Mouse (Mus musculus) stomach, embryonic 15.5 days (tissue): Measurements from ENCODE around the gene Rhbdf2. TPM values are rescaled to one million over a fixed set of nuclear protein-coding genes. Genes with fewer than 3 reads are reported as not detected.
"Not testable (repeated sequence)": the region's sequence is repeated elsewhere in the genome, so short reads cannot be mapped to it uniquely, and the experiment has no call there.

Experiments
- ATAC-seq: fragments of 200-750 bp; cut with Nextera tagmentation; 2 replicates; pipeline ENCODE4 v1.8.0; 2017; ENCODE audit warnings: low read depth, moderate number of reproducible peaks, moderate TSS enrichment; ENCODE audit not compliant: insufficient read depth, low FRiP score
- H3K27ac ChIP-seq: fragments of 300-500 bp; sonication (generic); 2 replicates; pipeline ENCODE4 v1.5.1; 2015; ENCODE audit warnings: mild to moderate bottlenecking, inconsistent platforms
- H3K27me3 ChIP-seq: fragments of 300-500 bp; sonication (generic); replicated peaks from 2 replicates; pipeline ENCODE4 v1.6.1; 2015; ENCODE audit warnings: inconsistent platforms
- H3K36me3 ChIP-seq: fragments of 300-500 bp; sonication (generic); 2 replicates; pipeline ENCODE4 v1.6.1; 2015; ENCODE audit warnings: inconsistent platforms
- H3K4me1 ChIP-seq: fragments of 300-500 bp; sonication (generic); 2 replicates; pipeline ENCODE4 v1.6.1; 2015; ENCODE audit warnings: inconsistent platforms
- H3K4me2 ChIP-seq: fragments of 300-500 bp; sonication (generic); 2 replicates; pipeline ENCODE4 v1.6.1; 2015; ENCODE audit warnings: mild to moderate bottlenecking, inconsistent platforms
- H3K4me3 ChIP-seq: fragments of 300-500 bp; sonication (generic); replicated peaks from 2 replicates; pipeline ENCODE4 v1.5.1; 2015; ENCODE audit warnings: inconsistent platforms
- H3K9ac ChIP-seq: fragments of 300-500 bp; sonication (generic); 2 replicates; pipeline ENCODE4 v1.6.1; 2015; ENCODE audit warnings: inconsistent platforms
- H3K9me3 ChIP-seq: fragments of 300-500 bp; sonication (generic); 2 replicates; pipeline ENCODE4 v1.6.1; 2016; ENCODE audit warnings: inconsistent platforms
- WGBS: fragments of 180-500 bp; shearing (Covaris S2); methylation state at CpG from one replicate; pipeline ENCODE4 v1.1.7; 2015; 5-methylcytosine and 5-hydroxymethylcytosine counted together
- polyA plus RNA-seq: library from polyadenylated mRNA; unstranded; fragments of >200 nt; fragmentation: Nextera tagmentation; extraction: Ambion mirVana; gene quantifications from 2 replicates; pipeline ENCODE4 v1.2.1, GENCODE M21; 2015

Rhbdf2 gene
- polyA plus RNA-seq, 1 experiment from 2014 or later, result 7.5 TPM

DNA sequence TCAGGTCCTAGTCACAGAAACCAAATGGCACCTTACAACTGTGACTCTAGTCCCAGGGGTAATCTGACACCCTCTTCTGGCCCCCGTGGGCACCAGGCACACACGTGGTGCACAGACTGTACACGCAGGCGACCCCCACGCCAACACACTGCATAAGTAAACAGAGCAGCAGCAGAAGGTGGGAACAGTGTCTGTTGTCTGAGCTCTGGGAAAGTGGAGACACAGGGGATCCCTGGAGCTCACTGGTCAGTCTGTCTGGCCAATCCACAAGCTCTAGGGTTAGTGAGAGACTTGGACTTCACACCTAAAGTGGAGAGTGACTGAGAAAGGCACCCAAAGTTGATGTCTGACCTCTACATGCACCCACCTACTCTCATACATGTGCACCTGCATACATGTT is 42.5 kb upstream of the Rhbdf2 start:
- H3K4me2 ChIP-seq, result no peak overlapping the region
- 14% methylated on average over 5 of the region's 5 CpGs for WGBS
- H3K9me3 ChIP-seq, result no peaks in the 10 kb centered on the region
- ATAC-seq, result no peak
- no peak overlapping the region for H3K9ac ChIP-seq
- H3K4me1 ChIP-seq, result peaks cover 29% of the 10 kb centered on the region
- H3K27ac ChIP-seq, result no peak overlapping the region
- H3K4me3 ChIP-seq, result no peak overlapping the region
- H3K27me3 ChIP-seq, result 0 out of 2 replicates have a peak, but pooled peaks cover 9% of the 10 kb centered on the region
- H3K36me3 ChIP-seq, result peaks cover 14% of the 10 kb centered on the region; the same call in 1 of the 2 replicates

GRCm38 (mm10) chr11:116668839-116669238 is 42.0 kb upstream of the Rhbdf2 start:
- H3K36me3 ChIP-seq, result peaks cover 11% of the 10 kb centered on the region; the same call in 1 of the 2 replicates
- H3K9ac ChIP-seq, result no peak overlapping the region
- WGBS, result 40% methylated on average over 7 of the region's 7 CpGs
- H3K4me1 ChIP-seq, result peaks cover 27% of the 10 kb centered on the region
- H3K4me3 ChIP-seq, result no peak overlapping the region
- H3K9me3 ChIP-seq, result no peaks in the 10 kb centered on the region
- H3K4me2 ChIP-seq, result no peak overlapping the region
- no peak for ATAC-seq
- H3K27me3 ChIP-seq, result 0 out of 2 replicates have a peak, but pooled peaks cover 9% of the 10 kb centered on the region
- peak overlapping the region; percentile 63; the same call in 1 of the 2 replicates for H3K27ac ChIP-seq

- ATAC-seq, result no peak
- Histone ChIP-seq H3K4me1 (peaks cover 27% of the 10 kb centered on the region), H3K27me3 (0 out of 2 replicates have a peak, but pooled peaks cover 9% of the 10 kb centered on the region), H3K9ac (no peak overlapping the region), H3K36me3 (peaks cover 6% of the 10 kb centered on the region; the same call in 1 of the 2 replicates), H3K27ac (peak overlapping the region; percentile 63; the same call in 1 of the 2 replicates), H3K4me3 (no peak overlapping the region), H3K9me3 (no peaks in the 10 kb centered on the region), H3K4me2 (no peak overlapping the region)
- WGBS, result 70% methylated on average over 10 of the region's 10 CpGs
These were observed 41.6 kb upstream of the Rhbdf2 start for GRCm38 (mm10) chr11:116668381-116668825.

DNA sequence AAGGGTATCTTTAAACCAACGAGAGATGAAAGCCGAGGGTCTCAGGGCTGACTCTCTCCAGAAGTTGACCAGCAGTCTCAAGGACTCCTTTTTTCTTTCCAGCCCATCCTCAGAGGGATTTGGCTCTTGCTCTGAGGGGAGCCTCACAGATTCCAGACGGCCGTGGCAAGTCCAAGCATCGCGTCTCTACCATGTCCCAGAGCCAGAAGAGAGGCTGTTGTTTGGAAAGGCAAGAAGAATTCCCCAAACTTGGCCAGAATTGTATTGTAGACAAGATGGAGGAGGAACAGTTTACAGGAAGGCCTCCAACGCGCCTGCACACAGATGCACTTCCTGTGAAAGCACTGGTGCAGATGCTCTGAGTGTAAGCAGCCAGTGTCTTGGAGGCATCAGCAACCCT is 41.1 kb upstream of the Rhbdf2 start:
- Histone ChIP-seq H3K9me3 (no peaks in the 10 kb centered on the region), H3K36me3 (peaks cover 2% of the 10 kb centered on the region; the same call in 1 of the 2 replicates), H3K4me1 (peaks cover 23% of the 10 kb centered on the region), H3K4me2 (no peak overlapping the region), H3K4me3 (no peak overlapping the region), H3K9ac (no peak overlapping the region), H3K27ac (peak overlapping the region; percentile 44; the same call in 1 of the 2 replicates), H3K27me3 (0 out of 2 replicates have a peak, but pooled peaks cover 11% of the 10 kb centered on the region)
- ATAC-seq, result no peak
- 73% methylated on average over 8 of the region's 8 CpGs for WGBS

DNA sequence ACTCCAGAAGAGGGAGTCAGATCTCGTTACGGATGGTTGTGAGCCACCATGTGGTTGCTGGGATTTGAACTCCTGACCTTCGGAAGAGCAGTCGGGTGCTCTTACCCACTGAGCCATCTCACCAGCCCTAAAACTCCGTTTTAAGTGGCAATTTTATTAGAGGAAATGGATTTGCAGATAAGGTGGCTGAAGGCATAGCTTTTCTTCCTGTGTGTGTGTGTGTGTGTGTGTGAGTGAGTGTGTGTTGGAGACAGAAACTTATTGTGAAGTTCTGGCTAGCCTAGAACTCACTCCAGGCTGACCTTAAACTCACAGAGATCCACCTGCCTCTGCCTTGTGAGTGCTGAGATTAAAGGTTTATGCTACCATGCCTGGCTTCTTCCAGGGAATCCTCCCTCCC is 40.2 kb upstream of the Rhbdf2 start:
- not testable (repeated sequence) for H3K36me3 ChIP-seq, H3K9me3 ChIP-seq, H3K4me2 ChIP-seq, H3K4me3 ChIP-seq, ATAC-seq, H3K27ac ChIP-seq, H3K9ac ChIP-seq
- Histone ChIP-seq H3K27me3 (0 out of 2 replicates have a peak, but pooled peaks cover 18% of the 10 kb centered on the region), H3K4me1 (peaks cover 23% of the 10 kb centered on the region)
- WGBS, result 75% methylated on average over 5 of the region's 5 CpGs

- no peaks in the 10 kb centered on the region for H3K9me3 ChIP-seq
- peaks cover 26% of the 10 kb centered on the region for H3K4me1 ChIP-seq
- H3K27me3 ChIP-seq, result 0 out of 2 replicates have a peak, but pooled peaks cover 18% of the 10 kb centered on the region
- H3K4me2 ChIP-seq, result no peak overlapping the region
- no peak overlapping the region for H3K4me3 ChIP-seq
- no peaks in the 10 kb centered on the region for H3K36me3 ChIP-seq
- no peak overlapping the region for H3K27ac ChIP-seq
- no peak for ATAC-seq
- 71% methylated on average over 9 of the region's 9 CpGs for WGBS
- no peak overlapping the region for H3K9ac ChIP-seq
These were observed 39.7 kb upstream of the Rhbdf2 start for GRCm38 (mm10) chr11:116666566-116666965.

DNA sequence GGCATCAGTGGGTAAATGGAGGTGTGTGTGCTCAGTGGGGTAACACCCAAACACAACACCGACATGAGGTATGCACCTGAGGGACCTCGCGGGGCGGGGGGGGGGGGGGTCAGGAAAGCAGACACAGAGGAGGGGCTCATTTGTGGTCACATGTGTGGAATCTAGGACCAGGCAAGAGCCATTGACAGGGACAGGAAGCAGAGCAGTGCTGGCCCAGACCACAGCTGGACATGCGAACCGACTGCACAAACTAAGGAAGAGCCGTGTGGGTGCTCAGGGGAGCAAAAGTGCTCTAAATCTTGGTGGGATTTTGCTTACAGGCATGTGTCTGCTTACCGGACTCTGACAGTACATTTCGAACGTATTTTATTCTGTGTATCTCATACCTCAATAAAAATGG is 38.5 kb upstream of the Rhbdf2 start:
- Histone ChIP-seq H3K9ac (no peak overlapping the region), H3K36me3 (no peaks in the 10 kb centered on the region), H3K4me1 (peaks cover 32% of the 10 kb centered on the region), H3K4me3 (no peak overlapping the region), H3K27me3 (0 out of 2 replicates have a peak, but pooled peaks cover 18% of the 10 kb centered on the region), H3K27ac (no peak overlapping the region), H3K4me2 (no peak overlapping the region), H3K9me3 (no peaks in the 10 kb centered on the region)
- ATAC-seq, result no peak
- 51% methylated on average over 10 of the region's 10 CpGs for WGBS

DNA sequence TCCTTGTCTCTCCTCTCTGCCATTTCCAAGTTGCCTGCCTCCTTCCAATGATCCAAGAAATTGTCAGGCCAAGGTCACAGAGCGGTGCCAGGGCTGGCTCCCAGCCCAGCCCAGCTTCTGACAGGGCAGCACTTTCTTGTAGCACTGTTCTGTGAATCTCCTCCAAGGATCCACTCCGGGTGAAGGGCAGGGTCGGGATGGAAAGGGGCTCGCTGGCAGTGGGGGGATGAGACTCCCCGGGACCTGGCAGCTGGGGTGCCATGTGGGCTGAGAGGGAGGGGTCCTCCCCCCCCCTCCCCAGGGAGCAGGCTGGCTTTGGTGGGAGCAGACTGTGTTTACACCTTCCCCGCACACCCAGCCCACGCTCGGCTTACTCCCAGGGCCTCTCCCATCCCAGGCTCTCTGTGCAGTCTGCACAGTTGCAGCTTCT is 35.1 kb upstream of the Rhbdf2 start:
- Histone ChIP-seq H3K4me2 (no peak overlapping the region), H3K4me1 (peaks cover 37% of the 10 kb centered on the region), H3K9ac (no peak overlapping the region), H3K4me3 (no peak overlapping the region), H3K27me3 (0 out of 2 replicates have a peak, but pooled peaks cover 9% of the 10 kb centered on the region), H3K9me3 (no peaks in the 10 kb centered on the region), H3K27ac (no peak overlapping the region), H3K36me3 (no peaks in the 10 kb centered on the region)
- 44% methylated on average over 8 of the region's 8 CpGs for WGBS
- no peak for ATAC-seq

DNA sequence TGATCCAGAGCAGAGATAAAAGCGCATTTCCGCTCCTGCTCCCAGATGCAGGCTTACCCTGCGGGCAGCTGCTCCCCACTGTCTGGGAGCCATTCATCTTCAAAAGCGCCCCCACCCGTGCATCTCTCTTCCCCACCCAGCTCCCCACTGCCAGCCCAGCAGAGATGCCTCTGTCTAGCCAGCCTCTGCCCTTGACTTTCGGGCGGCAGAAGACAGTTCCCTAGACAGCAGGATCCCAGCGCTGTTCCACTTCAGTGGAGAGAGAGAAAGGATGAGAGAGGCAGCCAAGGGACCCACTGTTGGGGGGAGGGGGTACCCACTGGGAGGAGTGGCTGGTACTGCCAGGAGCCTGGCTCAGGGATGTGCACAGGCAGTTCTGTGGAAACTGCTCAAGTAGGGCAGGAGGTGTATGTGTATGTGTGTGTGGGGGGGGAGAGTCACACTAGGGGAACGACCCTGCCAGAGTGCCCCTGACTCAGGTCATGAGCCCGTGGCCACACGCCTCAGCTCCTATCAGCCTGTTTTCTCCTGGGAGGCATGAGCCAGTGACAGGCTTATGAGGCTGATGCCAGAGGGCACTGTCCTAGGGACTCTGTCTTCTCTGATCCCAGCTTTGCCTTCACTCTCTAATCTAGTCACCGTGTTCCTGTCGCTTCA is 34.6 kb upstream of the Rhbdf2 start:
- no peak overlapping the region for H3K27ac ChIP-seq
- H3K4me3 ChIP-seq, result no peak overlapping the region
- 42% methylated on average over 13 of the region's 13 CpGs for WGBS
- H3K27me3 ChIP-seq, result 0 out of 2 replicates have a peak, but pooled peaks cover 9% of the 10 kb centered on the region
- no peak for ATAC-seq
- no peaks in the 10 kb centered on the region for H3K36me3 ChIP-seq
- H3K4me1 ChIP-seq, result peaks cover 37% of the 10 kb centered on the region
- no peak overlapping the region for H3K9ac ChIP-seq
- no peaks in the 10 kb centered on the region for H3K9me3 ChIP-seq
- no peak overlapping the region for H3K4me2 ChIP-seq

GRCm38 (mm10) chr11:116660181-116660580 is 33.4 kb upstream of the Rhbdf2 start:
- Histone ChIP-seq H3K27ac (no peak overlapping the region), H3K27me3 (0 out of 2 replicates have a peak, but pooled peaks cover 9% of the 10 kb centered on the region), H3K9me3 (no peaks in the 10 kb centered on the region), H3K4me1 (peaks cover 37% of the 10 kb centered on the region), H3K36me3 (no peaks in the 10 kb centered on the region), H3K9ac (no peak overlapping the region), H3K4me2 (no peak overlapping the region), H3K4me3 (no peak overlapping the region)
- no peak for ATAC-seq
- 56% methylated on average over 9 of the region's 9 CpGs for WGBS

GRCm38 (mm10) chr11:116659027-116659621 is 32.3 kb upstream of the Rhbdf2 start:
- Histone ChIP-seq H3K4me3 (no peak overlapping the region), H3K36me3 (no peaks in the 10 kb centered on the region), H3K4me1 (peaks cover 43% of the 10 kb centered on the region), H3K27me3 (peaks cover 17% of the 10 kb centered on the region), H3K27ac (no peak overlapping the region), H3K9ac (no peak overlapping the region), H3K9me3 (no peaks in the 10 kb centered on the region), H3K4me2 (no peak overlapping the region)
- 75% methylated on average over 15 of the region's 15 CpGs for WGBS
- ATAC-seq, result no peak

GRCm38 (mm10) chr11:116658238-116658637 is 31.4 kb upstream of the Rhbdf2 start:
- H3K27me3 ChIP-seq, result peaks cover 23% of the 10 kb centered on the region
- no peaks in the 10 kb centered on the region for H3K9me3 ChIP-seq
- H3K4me2 ChIP-seq, result 0 out of 2 replicates have a peak overlapping the region, but pooled peaks have one; percentile 59
- WGBS, result 58% methylated on average over 10 of the region's 10 CpGs
- ATAC-seq, result no peak
- H3K27ac ChIP-seq, result peak overlapping the region; percentile 62
- H3K9ac ChIP-seq, result no peak overlapping the region; the same call in 1 of the 2 replicates
- H3K4me3 ChIP-seq, result no peak overlapping the region; the same call in 1 of the 2 replicates
- no peaks in the 10 kb centered on the region for H3K36me3 ChIP-seq
- peaks cover 51% of the 10 kb centered on the region for H3K4me1 ChIP-seq
